Mouse (Mus musculus): ENCODE measurements around the gene Pitpnm1.

Gene Pitpnm1

DNA sequence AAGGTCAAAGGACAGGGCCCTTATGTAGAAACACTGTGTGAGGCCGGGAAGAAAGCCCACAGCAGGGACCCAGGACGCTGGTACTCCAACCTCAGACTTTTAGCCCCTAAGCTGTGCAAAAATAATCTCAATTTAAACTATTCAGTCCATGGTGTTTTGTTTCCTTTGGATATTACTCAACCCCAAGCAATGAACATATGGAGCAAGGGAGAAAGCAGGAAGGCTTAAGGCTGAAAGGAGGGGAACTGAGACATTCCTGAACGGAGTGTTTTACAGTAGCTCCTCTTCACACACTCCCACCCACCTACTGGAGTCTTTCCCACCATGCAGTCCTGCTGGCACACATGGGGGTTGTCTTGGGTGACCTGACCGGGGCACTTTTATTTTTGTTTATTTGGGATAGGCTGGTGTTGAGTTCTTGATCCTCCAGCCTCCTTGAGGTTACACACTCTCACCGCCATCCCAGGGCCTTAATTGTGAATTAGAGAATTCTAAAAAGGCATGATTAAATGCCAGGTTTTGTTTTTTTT lies 5.0 kb upstream of the Pitpnm1 start:
- no peak for DNase-seq (ENCODE audit: low read depth, low spot score)

DNA sequence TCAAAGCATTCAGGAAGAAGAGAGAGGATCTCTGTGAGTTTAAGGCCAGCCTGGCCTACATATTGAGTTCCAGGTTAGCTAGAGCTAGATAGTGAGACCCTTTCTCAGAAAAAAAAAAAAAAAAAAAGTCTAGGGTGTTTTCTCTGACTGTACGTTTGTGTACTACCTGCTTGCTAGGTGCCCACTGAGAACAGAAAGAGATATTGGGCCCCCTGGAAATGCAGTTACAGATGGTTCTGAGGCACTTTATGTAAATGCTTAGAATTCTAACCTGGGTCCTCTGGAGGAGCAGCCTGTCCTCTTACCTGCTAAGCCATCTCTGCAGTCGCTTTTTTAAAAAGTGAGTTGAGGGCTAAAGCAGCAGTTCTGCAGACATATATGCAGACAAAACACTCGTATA lies 4.0 kb upstream of the Pitpnm1 start:
- DNase-seq (ENCODE audit: low read depth, low spot score): no peak

DNA sequence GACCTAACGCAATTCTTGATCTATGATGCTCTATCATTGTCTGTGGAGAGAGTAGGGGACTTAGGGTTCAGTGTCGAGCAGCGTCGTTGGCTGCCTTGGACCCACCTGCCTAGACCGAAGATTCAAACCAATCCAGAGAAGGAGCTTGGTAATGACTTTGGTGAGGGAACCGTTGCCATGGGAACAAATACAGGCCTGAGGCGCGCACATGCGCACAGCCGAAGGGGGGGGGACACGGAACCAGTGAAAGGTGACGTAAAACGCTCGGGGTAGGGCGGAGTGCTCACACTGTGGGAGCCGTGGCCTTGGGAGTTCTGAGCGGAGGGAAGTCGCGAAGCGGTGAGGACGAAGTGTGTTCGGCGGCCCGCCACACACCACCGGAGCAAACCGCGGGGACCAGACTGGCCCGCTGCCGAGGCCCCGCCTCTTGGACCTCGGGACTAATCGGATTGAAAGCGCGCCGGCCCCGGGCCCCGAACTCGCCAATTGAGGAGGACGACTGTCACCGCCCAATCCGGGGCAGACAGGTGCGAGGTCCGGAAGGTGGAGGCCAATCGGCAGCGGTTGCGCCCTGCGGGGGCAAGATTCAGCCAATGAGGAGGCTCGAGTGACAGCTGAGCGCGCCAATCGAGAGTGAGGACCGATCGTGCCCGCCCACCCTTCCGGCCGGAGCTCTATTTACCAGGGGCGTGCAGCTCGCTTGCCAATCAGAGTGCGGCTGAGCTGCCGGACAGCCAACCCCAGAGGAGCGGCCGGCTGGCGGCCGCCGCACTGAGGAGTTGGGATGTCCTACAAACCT lies 3.0 kb upstream of the Pitpnm1 start, which contains the start of gene Cdk2ap2:
Gene Cdk2ap2, plus strand, starts transcription at position 541 of the 799 bp plus-strand sequence.
- peak; percentile 96 for DNase-seq (ENCODE audit: low read depth, low spot score)

GRCm38 (mm10) chr19:4097441-4097825 lies 2.4 kb upstream of the Pitpnm1 start:
- DNase-seq (ENCODE audit: low read depth, low spot score): peak; percentile 64

- no peak for DNase-seq (ENCODE audit: low read depth, low spot score)
Measured at GRCm38 (mm10) chr19:4098426-4098825, 1.4 kb upstream of the Pitpnm1 start.

GRCm38 (mm10) chr19:4099056-4099455 lies 742 bp upstream of the Pitpnm1 start:
- DNase-seq (ENCODE audit: low read depth, low spot score): peak; percentile 82

GRCm38 (mm10) chr19:4100718-4101261 lies 992 bp downstream of the Pitpnm1 start:
- DNase-seq (ENCODE audit: low read depth, low spot score): no peak

- DNase-seq (ENCODE audit: low read depth, low spot score): no peak
Measured at GRCm38 (mm10) chr19:4101466-4101865, 1.7 kb downstream of the Pitpnm1 start.

- DNase-seq (ENCODE audit: low read depth, low spot score): no peak
Measured at GRCm38 (mm10) chr19:4102049-4102448, 2.3 kb downstream of the Pitpnm1 start.

GRCm38 (mm10) chr19:4102626-4103025 lies 2.8 kb downstream of the Pitpnm1 start:
- DNase-seq (ENCODE audit: low read depth, low spot score): no peak

GRCm38 (mm10) chr19:4103294-4103693 lies 3.5 kb downstream of the Pitpnm1 start:
- DNase-seq (ENCODE audit: low read depth, low spot score): no peak

DNA sequence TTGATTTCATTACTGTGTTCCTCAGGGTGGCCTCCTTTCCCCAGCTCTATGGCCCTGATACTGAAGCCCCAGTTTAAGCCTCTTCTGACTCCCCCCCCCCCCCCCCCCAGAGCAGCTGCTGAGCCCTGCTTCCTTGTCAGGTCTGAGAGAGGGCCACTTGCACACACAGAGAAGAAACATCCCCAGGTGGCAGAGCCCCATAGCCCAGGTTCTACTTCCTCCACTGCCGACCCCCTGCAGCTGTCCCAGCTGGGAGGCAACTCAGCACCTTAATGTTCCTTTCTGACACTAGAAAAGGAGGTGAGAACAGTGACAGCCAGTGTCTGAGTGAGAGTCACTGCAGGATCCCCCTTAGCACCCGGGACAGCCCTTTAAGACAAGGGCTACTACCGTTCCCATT lies 4.0 kb downstream of the Pitpnm1 start:
- DNase-seq (ENCODE audit: low read depth, low spot score): no peak

DNA sequence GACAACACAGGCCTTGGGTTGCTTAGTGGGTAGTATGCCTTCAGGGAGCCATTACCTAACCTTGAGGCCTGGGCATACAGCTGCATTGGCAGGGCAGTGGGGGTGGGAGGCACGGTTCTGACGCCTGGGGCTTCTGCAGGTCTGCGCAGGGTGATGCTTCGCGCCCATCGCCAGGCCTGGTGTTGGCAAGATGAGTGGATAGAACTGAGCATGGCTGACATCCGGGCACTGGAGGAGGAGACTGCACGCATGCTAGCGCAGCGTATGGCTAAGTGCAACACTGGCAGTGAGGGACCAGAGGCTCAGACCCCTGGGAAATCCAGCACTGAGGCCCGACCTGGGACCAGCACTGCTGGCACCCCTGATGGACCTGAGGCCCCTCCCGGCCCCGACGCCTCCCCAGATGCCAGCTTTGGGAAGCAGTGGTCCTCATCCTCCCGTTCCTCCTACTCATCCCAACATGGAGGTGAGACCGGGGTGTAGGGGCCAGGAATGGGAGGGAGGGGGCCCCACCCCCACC lies 4.9 kb downstream of the Pitpnm1 start:
- no peak for DNase-seq (ENCODE audit: low read depth, low spot score)

GRCm38 (mm10) chr19:4106654-4107053 lies 6.9 kb downstream of the Pitpnm1 start:
- DNase-seq (ENCODE audit: low read depth, low spot score): no peak

GRCm38 (mm10) chr19:4108535-4108934 lies 8.7 kb downstream of the Pitpnm1 start:
- no peak for DNase-seq (ENCODE audit: low read depth, low spot score)

DNA sequence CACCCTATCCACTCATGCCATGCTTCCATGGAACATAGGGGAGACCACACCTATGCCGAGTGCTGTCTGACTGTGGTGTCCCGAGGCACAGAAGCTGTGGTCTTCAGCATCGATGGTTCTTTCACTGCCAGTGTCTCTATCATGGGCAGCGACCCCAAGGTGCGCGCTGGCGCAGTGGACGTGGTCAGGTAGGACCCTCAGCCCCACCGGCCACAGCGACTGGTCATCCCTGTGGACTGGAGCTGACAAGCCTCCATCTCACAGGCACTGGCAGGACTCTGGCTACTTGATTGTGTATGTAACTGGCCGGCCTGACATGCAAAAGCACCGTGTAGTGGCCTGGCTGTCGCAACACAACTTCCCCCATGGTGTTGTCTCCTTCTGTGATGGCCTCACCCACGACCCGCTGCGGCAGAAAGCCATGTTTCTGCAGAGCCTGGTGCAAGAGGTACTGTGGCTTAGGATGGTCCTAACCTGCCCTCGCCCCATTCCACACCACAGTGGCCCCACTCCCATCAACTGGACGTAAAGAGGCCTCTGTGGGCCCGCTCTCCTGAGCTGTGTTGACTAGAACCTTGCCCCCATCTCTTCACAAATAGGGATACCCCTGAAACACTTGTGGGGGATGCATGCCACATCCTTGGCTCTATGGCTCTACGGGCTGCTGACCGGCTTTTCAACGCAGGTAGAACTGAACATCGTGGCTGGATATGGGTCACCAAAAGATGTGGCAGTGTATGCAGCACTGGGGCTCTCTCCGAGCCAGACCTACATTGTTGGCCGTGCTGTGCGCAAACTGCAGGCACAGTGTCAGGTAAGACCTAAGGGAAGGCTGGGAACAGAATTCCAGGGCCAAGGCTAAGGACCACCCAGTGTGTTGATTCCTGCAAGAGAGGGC lies 12.5 kb downstream of the Pitpnm1 start:
- DNase-seq (ENCODE audit: low read depth, low spot score): no peak

- no peak for DNase-seq (ENCODE audit: low read depth, low spot score)
Measured at GRCm38 (mm10) chr19:4113186-4113805, 13.5 kb downstream of the Pitpnm1 start.

GRCm38 (mm10) chr19:4113806-4114230 lies 14.0 kb downstream of the Pitpnm1 start:
- DNase-seq (ENCODE audit: low read depth, low spot score): no peak

DNA sequence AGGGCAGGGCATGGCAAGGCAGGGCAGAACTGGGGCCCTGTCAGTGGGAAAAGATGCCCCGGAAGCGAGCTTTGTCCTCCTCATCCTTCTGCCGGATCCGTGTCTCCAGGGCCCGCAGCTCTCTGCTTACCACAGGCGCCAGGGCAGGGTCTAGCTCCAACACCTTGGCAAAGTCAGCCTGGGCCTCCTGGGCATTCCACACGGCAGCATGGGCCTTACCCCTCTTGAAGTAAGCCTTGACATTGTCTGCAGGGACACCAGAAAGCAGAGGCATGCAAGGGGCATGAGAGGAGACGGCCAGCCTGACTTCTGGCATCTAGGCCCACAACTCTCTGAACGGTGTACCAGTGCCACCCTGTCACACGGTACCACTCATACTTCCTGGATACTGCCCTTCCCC lies 14.8 kb downstream of the Pitpnm1 start:
- no peak for DNase-seq (ENCODE audit: low read depth, low spot score)

GRCm38 (mm10) chr19:4115144-4115543 lies 15.3 kb downstream of the Pitpnm1 start:
- DNase-seq (ENCODE audit: low read depth, low spot score): no peak

- DNase-seq (ENCODE audit: low read depth, low spot score): no peak
Measured at GRCm38 (mm10) chr19:4115816-4116215, 16.0 kb downstream of the Pitpnm1 start.
